Mouse (Mus musculus): ENCODE measurements around the gene Ccdc93.

DNA sequence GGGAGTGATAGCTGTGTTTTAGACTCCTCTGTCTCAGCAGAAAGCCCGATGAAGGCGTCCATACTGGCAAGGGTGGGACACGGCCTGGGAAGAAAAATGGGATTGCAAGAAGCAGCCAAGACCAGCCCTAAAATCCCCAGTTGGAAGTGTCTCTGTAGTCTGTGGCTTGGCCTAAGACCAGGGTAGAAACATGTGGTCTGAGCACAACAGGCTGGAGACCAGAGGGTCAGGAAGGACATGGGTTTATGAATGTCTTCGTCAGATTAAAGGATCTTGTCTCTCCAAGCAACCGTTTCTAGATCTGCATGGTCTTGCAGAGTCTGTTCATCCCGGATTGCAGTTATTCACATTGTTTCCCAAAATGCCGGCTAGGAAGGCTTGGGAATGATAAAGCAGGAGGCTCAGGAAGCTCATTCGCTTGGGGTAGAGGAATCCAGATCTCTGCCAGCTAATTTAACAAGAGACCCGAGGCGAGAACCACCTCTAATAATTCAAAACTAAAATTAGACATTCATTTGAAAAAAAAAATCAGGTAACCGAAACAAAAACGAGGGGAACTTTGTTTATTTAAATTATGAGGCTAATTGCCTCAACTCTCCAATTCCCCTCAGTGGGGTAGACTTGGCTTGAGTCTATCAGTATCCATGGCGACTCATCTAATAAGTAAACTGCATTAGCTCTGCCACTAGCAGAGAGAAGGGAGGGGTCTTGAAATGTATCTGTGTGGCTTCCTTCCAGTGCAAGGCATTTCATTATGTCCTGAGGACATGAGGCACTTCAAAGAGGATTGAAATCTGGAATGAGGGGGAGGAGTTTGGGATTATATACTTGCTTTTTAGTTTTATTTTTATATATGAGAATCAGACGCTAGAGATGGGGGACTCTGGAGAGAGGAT is 31.6 kb upstream of the Ccdc93 start:
- TF ChIP-seq CTCF (IDR thresholded peaks at IDR 0.05; ENCODE audit: low read depth) (no peak), EP300 (IDR thresholded peaks at IDR 0.05; ENCODE audit: low read depth) (no peak)
